Mouse (Mus musculus) heart, postnatal 36 days (tissue): ENCODE data around the gene Trp53bp2. TPM values are rescaled to one million over a fixed set of nuclear protein-coding genes. Genes with fewer than 3 reads are reported as not detected.

ENCODE experiments used
- DNase-seq, 2 experiments: peaks; one replicate each; pipeline ENCODE4 v3.0.0; 2021 to 2022
- intact Hi-C: fragments of 180-260 bp; cut with DNase I; formaldehyde crosslinking; loops from one replicate; pipeline ENCODE4 v1.15.1; 2025
- total RNA-seq, 2 experiments: library from RNA; stranded (reverse); gene quantifications; 2 replicates each; pipeline ENCODE4 v1.2.3; 2021

Gene Trp53bp2
- 10 to 100 TPM; 11.0 to 12.8 TPM for total RNA-seq

- intact Hi-C loops: no loop called here
- DNase-seq: peak; percentile 100
These were observed at the start of gene Trp53bp2 for GRCm38 (mm10) chr1:182408684-182409327. Gene Trp53bp2, plus strand, starts transcription at chr1:182409172.

GRCm38 (mm10) chr1:182362703-182363102 is 46.3 kb upstream of the Trp53bp2 start:
- intact Hi-C loops: no loop called here
- DNase-seq: no peak

- intact Hi-C loops: no loop called here
- DNase-seq: no peak
These were observed 45.1 kb upstream of the Trp53bp2 start for GRCm38 (mm10) chr1:182363683-182364404.

- intact Hi-C loops: no loop called here
- DNase-seq: no peak
These were observed 40.7 kb upstream of the Trp53bp2 start for GRCm38 (mm10) chr1:182368309-182368708.

GRCm38 (mm10) chr1:182368782-182369181 is 40.2 kb upstream of the Trp53bp2 start:
- DNase-seq: no peak
- intact Hi-C loops: no loop called here

- intact Hi-C loops: no loop called here
- DNase-seq: peak in 1 of 2 experiments; percentile 7
These were observed 39.5 kb upstream of the Trp53bp2 start for GRCm38 (mm10) chr1:182369435-182369834.

GRCm38 (mm10) chr1:182371891-182372290 is 37.1 kb upstream of the Trp53bp2 start:
- no peak for DNase-seq
- intact Hi-C loops: no loop called here

GRCm38 (mm10) chr1:182376221-182376620 is 32.8 kb upstream of the Trp53bp2 start:
- intact Hi-C loops: loop anchor here (1.0 to 5.0 kb wide), 2 partner anchors 111 to 163 kb away; no protein-coding TSS in a partner anchor
- peak; percentile 31 to 38 for DNase-seq

GRCm38 (mm10) chr1:182376826-182377225 is 32.1 kb upstream of the Trp53bp2 start:
- intact Hi-C loops: loop anchor here (1.0 to 5.0 kb wide), 2 partner anchors 110 to 162 kb away; no protein-coding TSS in a partner anchor
- no peak for DNase-seq

- intact Hi-C loops: loop anchor here (5.0 kb wide), 1 partner anchor 110 kb away; no protein-coding TSS in a partner anchor
- no peak for DNase-seq
These were observed 31.5 kb upstream of the Trp53bp2 start for GRCm38 (mm10) chr1:182377519-182377918.

- no peak for DNase-seq
- intact Hi-C loops: loop anchor here (5.0 kb wide), 1 partner anchor 109 kb away; no protein-coding TSS in a partner anchor
These were observed 30.7 kb upstream of the Trp53bp2 start for GRCm38 (mm10) chr1:182378205-182378835.

- DNase-seq: no peak
- intact Hi-C loops: loop anchor here (5.0 kb wide), 1 partner anchor 108 kb away; no protein-coding TSS in a partner anchor
These were observed 30.1 kb upstream of the Trp53bp2 start for GRCm38 (mm10) chr1:182378876-182379275.

GRCm38 (mm10) chr1:182380683-182381082 is 28.3 kb upstream of the Trp53bp2 start:
- DNase-seq: no peak
- intact Hi-C loops: no loop called here

GRCm38 (mm10) chr1:182381327-182381726 is 27.6 kb upstream of the Trp53bp2 start:
- DNase-seq: no peak
- intact Hi-C loops: no loop called here

GRCm38 (mm10) chr1:182383096-182383495 is 25.9 kb upstream of the Trp53bp2 start:
- intact Hi-C loops: no loop called here
- DNase-seq: no peak

GRCm38 (mm10) chr1:182386449-182386848 is 22.5 kb upstream of the Trp53bp2 start:
- no peak for DNase-seq
- intact Hi-C loops: no loop called here

GRCm38 (mm10) chr1:182388729-182389128 is 20.2 kb upstream of the Trp53bp2 start:
- intact Hi-C loops: no loop called here
- peak in 1 of 2 experiments; percentile 12 for DNase-seq

- intact Hi-C loops: no loop called here
- no peak for DNase-seq
These were observed 10.8 kb upstream of the Trp53bp2 start for GRCm38 (mm10) chr1:182398171-182398570.

- DNase-seq: no peak
- intact Hi-C loops: no loop called here
These were observed 10.2 kb upstream of the Trp53bp2 start for GRCm38 (mm10) chr1:182398780-182399179.

- intact Hi-C loops: no loop called here
- no peak for DNase-seq
These were observed 9.8 kb upstream of the Trp53bp2 start for GRCm38 (mm10) chr1:182399205-182399604.

GRCm38 (mm10) chr1:182399908-182400307 is 9.1 kb upstream of the Trp53bp2 start:
- intact Hi-C loops: no loop called here
- no peak for DNase-seq
